Mouse (Mus musculus) kidney, postnatal 0 days (tissue): ENCODE results near the gene Cytip. TPM values are rescaled to one million over a fixed set of nuclear protein-coding genes. Genes with fewer than 3 reads are reported as not detected.
A peak's percentile ranks its signal among the peaks of the same experiment; 100 is the strongest.

Experiments
- ATAC-seq: fragments of 200-750 bp; cut with Nextera tagmentation; replicated peaks from 2 replicates; pipeline ENCODE4 v1.8.0; 2017; ENCODE audit warnings: low read depth, moderate number of reproducible peaks, moderate TSS enrichment, moderate library complexity; ENCODE audit not compliant: low FRiP score
- DNase-seq: peaks from one replicate; pipeline ENCODE4 v3.0.0-alpha.2; 2016; ENCODE audit warnings: low spot score
- H3K27ac ChIP-seq: fragments of 300-500 bp; sonication (generic); 2 replicates; pipeline ENCODE4 v1.5.1; 2014; ENCODE audit warnings: mild to moderate bottlenecking
- H3K27me3 ChIP-seq: fragments of 300-500 bp; sonication (generic); 2 replicates; pipeline ENCODE4 v1.6.1; 2014; ENCODE audit warnings: low read length, mixed read lengths; ENCODE audit not compliant: insufficient read depth
- H3K36me3 ChIP-seq: fragments of 300-500 bp; sonication (generic); 2 replicates; pipeline ENCODE4 v1.6.1; 2014; ENCODE audit warnings: low read length, mixed read lengths; ENCODE audit not compliant: insufficient read depth
- H3K4me1 ChIP-seq: fragments of 300-500 bp; sonication (generic); replicated peaks from 2 replicates; pipeline ENCODE4 v1.6.1; 2014; ENCODE audit warnings: antibody characterized with exemption, low read length, mixed read lengths; ENCODE audit not compliant: insufficient read depth
- H3K4me2 ChIP-seq: fragments of 300-500 bp; sonication (generic); 2 replicates; pipeline ENCODE4 v1.6.1; 2014; ENCODE audit warnings: mild to moderate bottlenecking, low read length, moderate library complexity, mixed read lengths
- H3K4me3 ChIP-seq: fragments of 300-500 bp; sonication (generic); replicated peaks from 2 replicates; pipeline ENCODE4 v1.5.1; 2014; ENCODE audit warnings: low read depth, low read length
- H3K9ac ChIP-seq: fragments of 300-500 bp; sonication (generic); 2 replicates; pipeline ENCODE4 v1.6.1; 2014; ENCODE audit warnings: low read depth, low read length
- H3K9me3 ChIP-seq: fragments of 300-500 bp; sonication (generic); replicated peaks from 2 replicates; pipeline ENCODE4 v1.6.1; 2016; ENCODE audit warnings: low read length, inconsistent platforms, mixed read lengths
- CTCF ChIP-seq: IDR thresholded peaks from 2 replicates; pipeline ENCODE4 v1.5.1; 2016; ENCODE audit warnings: antibody characterized with exemption, low read depth, mild to moderate bottlenecking, moderate library complexity
- WGBS: fragments of 180-500 bp; shearing (Covaris S2); extraction: QIAGEN DNeasy Blood & Tissue Kit; methylation state at CpG from one replicate; pipeline ENCODE4 v1.1.7; 2014; 5-methylcytosine and 5-hydroxymethylcytosine counted together
- polyA plus RNA-seq: library from polyadenylated mRNA; unstranded; fragments of >200 nt; fragmentation: Nextera tagmentation; extraction: Ambion mirVana; gene quantifications from 2 replicates; pipeline ENCODE4 v1.2.1, GENCODE M21; 2015

Cytip gene
- polyA plus RNA-seq, 1 experiment from 2014 or later: 7.1 TPM

DNA sequence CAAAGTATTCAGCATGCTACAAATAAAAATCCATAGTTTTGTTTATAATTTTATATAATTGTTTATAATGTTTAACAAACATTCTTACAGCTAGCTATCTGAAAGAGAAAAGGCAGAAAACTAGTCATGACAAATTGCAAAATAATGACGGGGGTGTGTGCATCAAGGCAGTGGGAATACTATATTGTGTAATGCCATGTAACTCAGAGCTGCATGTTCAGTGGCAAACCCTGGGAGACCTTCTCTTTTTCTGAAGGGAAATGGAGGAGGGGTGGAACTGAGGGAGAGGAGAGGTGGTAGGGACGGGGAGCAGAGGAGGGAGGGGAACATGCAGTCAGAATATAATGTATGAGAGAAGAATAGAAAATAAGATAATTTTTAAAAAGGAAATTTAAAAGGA is 28.6 kb downstream of the Cytip start:
- DNase-seq: no peak
- H3K27me3 ChIP-seq: no peaks in the 10 kb centered on the region
- H3K9me3 ChIP-seq: no peaks in the 10 kb centered on the region
- ATAC-seq: no peak
- no peaks in the 10 kb centered on the region for H3K4me1 ChIP-seq
- TF ChIP-seq CTCF: no peak
- H3K36me3 ChIP-seq: no peaks in the 10 kb centered on the region
- H3K27ac ChIP-seq: no peak overlapping the region
- H3K4me2 ChIP-seq: no peak overlapping the region
- no peak overlapping the region for H3K4me3 ChIP-seq
- WGBS: 66% methylated on average over 2 of the region's 2 CpGs
- H3K9ac ChIP-seq: no peak overlapping the region

DNA sequence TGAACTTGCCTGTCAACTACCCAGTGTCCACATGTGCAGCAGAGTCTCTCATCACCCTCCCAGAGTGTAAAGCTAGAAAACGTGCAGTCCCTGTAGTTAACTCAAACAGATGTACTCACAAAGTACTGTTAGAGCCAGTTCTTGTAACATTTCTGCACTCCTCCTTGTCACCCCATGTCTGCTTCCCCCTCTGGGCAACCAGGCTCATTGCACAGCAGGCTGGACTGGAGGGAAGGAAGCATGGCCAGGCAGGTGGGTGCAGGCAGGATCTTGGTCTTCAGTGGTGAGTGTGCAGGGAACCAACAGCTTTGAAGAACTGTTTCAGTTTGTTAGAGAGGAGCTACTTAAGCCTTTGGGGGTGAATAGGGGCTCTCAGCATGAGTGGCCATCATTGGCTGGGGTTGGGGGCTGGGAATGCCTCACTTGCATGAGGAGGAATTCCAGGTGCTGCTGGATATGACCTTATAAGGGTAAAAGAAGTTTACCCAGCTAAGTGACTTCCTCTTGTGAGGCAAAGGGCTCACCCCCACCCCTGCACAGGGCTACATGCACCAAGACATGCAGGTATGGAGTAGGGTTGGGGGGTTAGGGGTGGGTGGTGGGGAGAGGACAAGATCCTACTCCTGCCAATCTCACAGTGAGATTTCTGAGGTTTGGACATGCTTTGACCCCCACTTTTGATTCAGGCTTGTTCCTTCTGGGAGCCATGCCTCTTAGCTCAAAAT is 31.7 kb downstream of the Cytip start:
- Histone ChIP-seq H3K4me1 (no peaks in the 10 kb centered on the region), H3K27ac (no peak overlapping the region), H3K36me3 (no peaks in the 10 kb centered on the region), H3K9me3 (no peaks in the 10 kb centered on the region), H3K4me3 (no peak overlapping the region), H3K9ac (no peak overlapping the region), H3K4me2 (no peak overlapping the region), H3K27me3 (no peaks in the 10 kb centered on the region)
- ATAC-seq (no peak), DNase-seq (no peak)
- TF ChIP-seq CTCF: peak; percentile 20; the same call in 1 of the 2 replicates
- WGBS: 57% methylated on average over 1 of the region's 1 CpGs

DNA sequence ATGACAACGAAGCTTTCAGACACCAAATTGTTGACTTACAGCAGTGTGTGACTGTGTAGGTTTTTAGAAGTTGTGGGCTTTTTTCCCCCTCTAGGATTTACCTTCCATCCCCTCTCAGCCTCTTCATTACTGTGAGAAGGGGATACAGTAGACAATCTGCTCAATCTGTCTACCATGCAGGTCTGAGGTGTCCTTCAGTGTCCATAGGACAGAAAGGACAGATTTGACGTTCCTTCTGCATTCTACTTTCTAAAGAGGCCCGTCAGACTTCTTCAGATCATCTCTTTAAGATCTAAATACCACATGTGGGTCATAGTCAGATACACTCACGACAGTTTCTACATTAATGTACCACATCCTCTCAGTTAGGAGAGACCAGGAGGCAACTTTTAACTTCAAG is 33.5 kb downstream of the Cytip start:
- Histone ChIP-seq H3K4me2 (no peak overlapping the region), H3K27me3 (no peaks in the 10 kb centered on the region), H3K9ac (no peak overlapping the region), H3K9me3 (no peaks in the 10 kb centered on the region), H3K4me3 (no peak overlapping the region), H3K36me3 (no peaks in the 10 kb centered on the region), H3K27ac (no peak overlapping the region), H3K4me1 (no peaks in the 10 kb centered on the region)
- 86% methylated on average over 4 of the region's 4 CpGs for WGBS
- no peak for TF ChIP-seq CTCF
- DNase-seq (no peak), ATAC-seq (no peak)

DNA sequence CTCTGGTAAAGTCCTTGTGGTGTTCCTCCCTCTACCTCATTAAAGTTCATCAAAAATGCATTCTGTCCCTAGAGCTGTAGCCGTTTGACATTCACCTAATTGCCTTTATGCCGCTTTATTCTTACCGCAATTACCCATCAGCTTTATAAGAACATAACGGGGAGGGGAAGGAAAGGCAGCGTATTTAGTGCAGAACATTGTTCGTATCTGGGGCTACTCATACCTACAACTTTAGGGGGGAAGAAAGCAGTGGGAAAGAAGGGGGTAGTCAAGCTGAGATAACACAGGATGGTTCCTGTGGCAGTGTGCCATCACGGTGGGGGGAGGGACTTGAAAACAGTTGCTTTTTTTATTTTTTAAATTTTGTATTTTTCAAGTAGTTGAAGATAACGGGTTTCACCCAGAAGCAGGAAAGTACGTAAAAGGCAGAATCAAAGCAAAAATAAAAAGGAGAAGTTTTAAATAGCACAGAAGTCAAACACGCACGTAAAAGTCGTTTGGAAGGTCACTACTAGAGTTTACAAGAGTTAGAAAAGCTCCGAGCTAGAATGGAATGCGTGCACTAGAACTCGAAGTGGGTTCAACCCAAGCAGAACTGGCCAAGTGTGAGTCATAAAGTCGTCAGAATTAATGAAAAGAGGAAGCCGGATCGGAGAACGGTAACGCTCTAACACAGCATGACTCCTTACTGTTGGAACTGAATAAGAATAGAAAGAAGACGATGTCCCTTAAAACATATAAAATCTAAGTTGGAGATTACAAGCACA is 34.6 kb downstream of the Cytip start:
- Histone ChIP-seq H3K4me2 (peak overlapping the region; percentile 2; the same call in 1 of the 2 replicates), H3K4me3 (no peak overlapping the region), H3K4me1 (no peaks in the 10 kb centered on the region), H3K9ac (no peak overlapping the region), H3K36me3 (no peaks in the 10 kb centered on the region), H3K9me3 (no peaks in the 10 kb centered on the region), H3K27me3 (no peaks in the 10 kb centered on the region), H3K27ac (no peak overlapping the region)
- no peak for TF ChIP-seq CTCF
- 43% methylated on average over 21 of the region's 21 CpGs for WGBS
- DNase-seq: peak; percentile 74
- ATAC-seq: no peak

DNA sequence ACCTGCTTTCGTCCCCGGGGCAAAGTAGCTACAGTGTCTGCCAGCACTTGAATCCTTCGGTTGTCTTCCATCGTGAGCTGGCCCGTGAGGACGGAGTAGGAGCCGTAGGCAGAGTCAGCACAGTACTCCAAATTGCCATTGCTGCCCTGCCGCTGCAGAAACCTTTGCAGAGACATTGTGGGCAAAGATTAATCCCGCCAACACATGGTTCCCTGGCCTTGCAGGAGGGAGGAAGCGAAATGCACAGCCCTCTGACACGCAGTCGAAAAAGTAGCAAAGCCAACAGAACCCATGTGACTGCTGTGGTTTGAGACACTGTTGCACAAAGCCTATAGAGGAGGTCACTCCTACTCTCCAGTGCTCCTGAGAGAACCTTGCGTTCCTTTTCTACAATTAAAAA is 35.5 kb downstream of the Cytip start:
- Histone ChIP-seq H3K9me3 (no peaks in the 10 kb centered on the region), H3K4me2 (no peak overlapping the region), H3K36me3 (no peaks in the 10 kb centered on the region), H3K4me3 (no peak overlapping the region), H3K4me1 (no peaks in the 10 kb centered on the region), H3K27me3 (no peaks in the 10 kb centered on the region), H3K9ac (no peak overlapping the region), H3K27ac (no peak overlapping the region)
- DNase-seq (no peak), ATAC-seq (no peak)
- TF ChIP-seq CTCF: no peak
- WGBS: 89% methylated on average over 13 of the region's 13 CpGs

DNA sequence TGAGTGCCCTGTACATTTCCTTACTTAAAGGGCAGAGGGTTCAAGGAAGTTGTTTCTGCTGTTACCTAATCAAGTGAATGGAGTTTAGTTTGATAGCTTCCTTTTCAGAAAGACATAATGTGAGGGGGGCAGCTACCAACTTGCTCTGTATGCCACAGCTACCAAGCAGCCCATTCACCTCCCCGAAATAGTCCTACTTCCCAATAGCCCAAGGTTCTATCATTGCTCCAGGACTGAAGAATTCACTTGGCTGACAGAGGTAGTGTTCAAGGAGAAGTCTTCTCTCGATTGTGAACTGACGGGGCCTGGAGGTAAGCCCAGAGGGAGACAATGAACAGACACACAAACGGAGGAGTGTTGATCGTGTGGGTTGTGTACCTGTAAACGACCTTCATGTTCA is 36.2 kb downstream of the Cytip start:
- H3K36me3 ChIP-seq: no peaks in the 10 kb centered on the region
- no peak for ATAC-seq
- no peak overlapping the region for H3K9ac ChIP-seq
- WGBS: 84% methylated on average over 6 of the region's 6 CpGs
- no peak overlapping the region for H3K27ac ChIP-seq
- no peak overlapping the region for H3K4me2 ChIP-seq
- H3K4me1 ChIP-seq: no peaks in the 10 kb centered on the region
- no peak overlapping the region for H3K4me3 ChIP-seq
- TF ChIP-seq CTCF: no peak
- no peaks in the 10 kb centered on the region for H3K27me3 ChIP-seq
- no peak for DNase-seq
- H3K9me3 ChIP-seq: no peaks in the 10 kb centered on the region
